Mouse (Mus musculus) midbrain, embryonic 16.5 days (tissue): ENCODE data around the gene Mga. TPM values are rescaled to one million over a fixed set of nuclear protein-coding genes. Genes with fewer than 3 reads are reported as not detected.

Experiments
- ATAC-seq: fragments of 200-750 bp; cut with Nextera tagmentation; 2 replicates; pipeline ENCODE4 v1.8.0; 2017; ENCODE audit warnings: moderate TSS enrichment
- H3K27ac ChIP-seq: fragments of 300-500 bp; sonication (generic); 2 replicates; pipeline ENCODE4 v1.5.1; 2014; ENCODE audit warnings: mild to moderate bottlenecking, low read length, mixed read lengths
- H3K27me3 ChIP-seq: fragments of 300-500 bp; sonication (generic); 2 replicates; pipeline ENCODE4 v1.6.1; 2014; ENCODE audit warnings: low read depth, low read length, mixed read lengths; ENCODE audit not compliant: control insufficient read depth, insufficient read depth
- H3K36me3 ChIP-seq: fragments of 300-500 bp; sonication (generic); 2 replicates; pipeline ENCODE4 v1.6.1; 2014; ENCODE audit warnings: mild to moderate bottlenecking, low read length, moderate library complexity, mixed read lengths; ENCODE audit not compliant: control insufficient read depth, insufficient read depth
- H3K4me1 ChIP-seq: fragments of 300-500 bp; sonication (generic); 2 replicates; pipeline ENCODE4 v1.6.1; 2014; ENCODE audit warnings: mild to moderate bottlenecking, low read length, mixed read lengths; ENCODE audit not compliant: control insufficient read depth, insufficient read depth
- H3K4me2 ChIP-seq: fragments of 300-500 bp; sonication (generic); 2 replicates; pipeline ENCODE4 v1.6.1; 2014; ENCODE audit warnings: mild to moderate bottlenecking, low read length, mixed read lengths
- H3K4me3 ChIP-seq: fragments of 300-500 bp; sonication (generic); 2 replicates; pipeline ENCODE4 v1.5.1; 2014; ENCODE audit warnings: low read depth, mild to moderate bottlenecking, low read length, moderate library complexity, mixed read lengths
- H3K9ac ChIP-seq: fragments of 300-500 bp; sonication (generic); 2 replicates; pipeline ENCODE4 v1.6.1; 2014; ENCODE audit warnings: low read depth, low read length, mixed read lengths
- H3K9me3 ChIP-seq: fragments of 300-500 bp; sonication (generic); replicated peaks from 2 replicates; pipeline ENCODE4 v1.6.1; 2014; ENCODE audit warnings: mild to moderate bottlenecking, low read length, mixed read lengths; ENCODE audit not compliant: control insufficient read depth, poor library complexity, severe bottlenecking
- WGBS: fragments of 180-500 bp; shearing (Covaris S2); extraction: QIAGEN DNeasy Blood & Tissue Kit; methylation state at CpG from one replicate; pipeline ENCODE4 v1.1.7; 2014; 5-methylcytosine and 5-hydroxymethylcytosine counted together
- polyA plus RNA-seq: library from polyadenylated mRNA; unstranded; fragments of >200 nt; fragmentation: Nextera tagmentation; extraction: Ambion mirVana; gene quantifications from 2 replicates; pipeline ENCODE4 v1.2.1, GENCODE M21; 2015

The Mga gene
- polyA plus RNA-seq, 1 experiment from 2014 or later = 24.0 TPM

DNA sequence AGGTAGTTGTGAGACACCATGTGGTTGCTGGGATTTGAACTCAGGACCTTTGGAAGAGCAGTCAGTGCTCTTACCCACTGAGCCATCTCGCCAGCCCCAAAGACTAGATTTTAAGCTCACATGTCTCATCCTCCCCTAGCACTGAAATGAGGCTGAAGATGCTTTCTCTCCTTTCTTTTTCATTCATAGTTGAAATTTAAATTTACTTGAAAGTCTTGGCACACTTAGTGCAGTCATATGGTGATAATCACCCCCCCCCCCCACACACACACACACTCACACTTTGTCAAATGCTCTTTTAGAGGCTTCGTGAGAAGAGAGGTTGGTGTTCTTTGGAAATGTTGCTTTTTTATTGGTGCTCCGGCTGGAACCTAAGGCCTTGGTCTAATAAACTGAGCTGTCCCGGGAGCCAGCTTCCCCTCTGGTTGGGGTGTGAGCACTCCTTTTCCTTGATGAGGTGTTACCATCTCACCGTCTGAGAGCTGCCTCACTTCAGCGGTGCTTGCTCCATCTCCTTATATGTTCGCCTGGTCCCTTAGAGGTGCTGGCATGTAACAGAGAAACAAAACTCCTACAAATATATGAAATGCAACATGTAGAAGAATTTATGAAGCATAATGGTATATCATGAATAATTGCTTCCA is 83.4 kb downstream of the Mga start:
- no peak overlapping the region for H3K4me3 ChIP-seq
- H3K36me3 ChIP-seq = no peaks in the 10 kb centered on the region; the same call in 1 of the 2 replicates
- no peak overlapping the region for H3K27ac ChIP-seq
- ATAC-seq = no peak
- no peak overlapping the region for H3K4me2 ChIP-seq
- H3K9me3 ChIP-seq = no peaks in the 10 kb centered on the region
- peaks cover 13% of the 10 kb centered on the region for H3K4me1 ChIP-seq
- H3K9ac ChIP-seq = no peak overlapping the region
- WGBS = 87% methylated on average over 7 of the region's 7 CpGs
- H3K27me3 ChIP-seq = no peaks in the 10 kb centered on the region

DNA sequence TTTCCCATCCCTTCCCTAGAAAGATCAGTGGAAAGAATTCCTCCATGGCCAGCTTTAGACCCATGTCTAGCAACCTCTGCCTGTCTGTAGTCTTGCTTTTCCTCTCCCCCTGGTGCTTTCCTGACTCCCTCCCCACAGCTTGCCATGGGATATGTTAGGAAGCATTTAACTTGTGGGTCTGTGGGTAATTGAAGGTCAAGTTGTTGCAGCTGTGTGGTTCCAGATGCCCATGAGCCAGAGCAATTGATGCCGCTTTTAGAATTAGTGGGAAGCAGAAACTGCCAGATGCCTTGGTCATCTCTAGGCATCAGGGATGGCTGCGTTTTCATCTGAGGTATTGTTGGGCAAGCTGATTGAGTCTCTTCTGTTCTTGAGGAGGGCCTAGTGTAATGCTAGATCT is 84.6 kb downstream of the Mga start:
- no peak for ATAC-seq
- peaks cover 10% of the 10 kb centered on the region for H3K4me1 ChIP-seq
- WGBS = 83% methylated on average over 2 of the region's 2 CpGs
- H3K27me3 ChIP-seq = no peaks in the 10 kb centered on the region
- H3K9ac ChIP-seq = no peak overlapping the region
- no peaks in the 10 kb centered on the region for H3K9me3 ChIP-seq
- no peak overlapping the region for H3K27ac ChIP-seq
- H3K36me3 ChIP-seq = no peaks in the 10 kb centered on the region; the same call in 1 of the 2 replicates
- H3K4me3 ChIP-seq = no peak overlapping the region
- H3K4me2 ChIP-seq = no peak overlapping the region

DNA sequence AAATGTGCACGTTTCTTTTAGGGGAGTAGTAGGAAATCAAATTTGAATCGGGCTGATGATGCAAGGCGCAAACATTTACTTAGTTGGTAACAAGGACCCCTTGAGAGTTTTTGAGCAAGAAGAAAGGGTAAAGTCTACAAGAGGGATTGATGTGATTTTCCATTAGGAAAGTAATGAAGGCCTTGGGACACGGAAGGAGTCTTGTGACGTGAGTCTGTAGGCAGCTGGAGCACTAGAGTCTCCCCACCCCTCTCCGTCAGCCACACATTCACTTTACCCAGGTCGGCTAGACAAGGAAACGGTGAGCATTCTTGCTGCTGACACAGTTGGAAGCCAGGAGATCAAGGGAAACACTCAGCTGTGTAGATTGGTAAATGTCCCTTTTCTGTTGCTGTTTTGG is 88.8 kb downstream of the Mga start:
- H3K36me3 ChIP-seq = no peaks in the 10 kb centered on the region; the same call in 1 of the 2 replicates
- WGBS = 66% methylated on average over 8 of the region's 8 CpGs
- no peaks in the 10 kb centered on the region for H3K9me3 ChIP-seq
- H3K4me1 ChIP-seq = no peaks in the 10 kb centered on the region
- H3K4me2 ChIP-seq = no peak overlapping the region
- H3K9ac ChIP-seq = no peak overlapping the region
- H3K4me3 ChIP-seq = no peak overlapping the region
- ATAC-seq = no peak
- no peaks in the 10 kb centered on the region for H3K27me3 ChIP-seq
- H3K27ac ChIP-seq = no peak overlapping the region

DNA sequence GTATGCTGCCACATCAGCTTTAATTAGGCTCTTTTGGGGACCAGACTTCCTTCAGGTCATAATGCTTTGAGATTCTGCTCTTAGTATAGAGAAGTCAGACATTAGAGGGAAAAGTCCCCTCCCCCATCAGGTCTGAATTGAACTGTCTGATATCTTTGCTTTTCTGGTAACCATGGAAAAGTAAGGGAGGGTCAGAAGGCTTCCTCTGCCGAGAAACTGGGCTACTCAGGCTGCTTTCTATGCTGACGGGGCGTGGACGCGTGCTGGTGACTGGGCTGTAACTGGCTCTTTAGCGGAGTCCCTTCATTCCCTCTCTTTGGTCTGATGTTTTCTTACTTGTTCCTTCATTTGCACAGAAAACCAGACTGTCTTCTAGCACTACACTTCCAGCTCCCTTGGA is 89.3 kb downstream of the Mga start:
- Histone ChIP-seq H3K27ac (no peak overlapping the region), H3K9me3 (no peaks in the 10 kb centered on the region), H3K4me2 (no peak overlapping the region), H3K4me1 (no peaks in the 10 kb centered on the region), H3K9ac (no peak overlapping the region), H3K4me3 (no peak overlapping the region), H3K27me3 (no peaks in the 10 kb centered on the region), H3K36me3 (no peaks in the 10 kb centered on the region; the same call in 1 of the 2 replicates)
- WGBS = 55% methylated on average over 6 of the region's 6 CpGs
- ATAC-seq = no peak

DNA sequence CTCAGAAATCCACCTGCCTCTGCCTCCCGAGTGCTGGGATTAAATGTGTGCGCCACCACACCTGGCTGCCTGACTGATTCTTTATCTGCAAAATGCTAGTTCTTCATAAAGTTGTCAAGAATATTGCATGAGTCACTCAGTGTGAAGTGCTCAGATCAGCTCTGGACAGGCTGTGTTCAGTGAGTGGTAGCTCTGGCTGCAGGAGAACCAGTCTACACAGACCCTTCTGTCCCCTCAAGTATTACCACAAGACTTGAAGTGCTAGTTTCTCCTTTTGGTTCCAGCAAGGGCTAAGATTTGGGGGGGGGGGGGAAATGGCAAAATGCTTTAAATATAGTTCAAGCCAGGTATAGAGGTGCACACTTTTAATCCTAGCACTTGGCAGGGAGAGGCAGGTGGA is 90.4 kb downstream of the Mga start:
- no peak for ATAC-seq
- Histone ChIP-seq H3K27ac (no peak overlapping the region), H3K9ac (no peak overlapping the region), H3K4me3 (no peak overlapping the region), H3K27me3 (no peaks in the 10 kb centered on the region), H3K4me1 (no peaks in the 10 kb centered on the region), H3K9me3 (no peaks in the 10 kb centered on the region), H3K36me3 (no peaks in the 10 kb centered on the region), H3K4me2 (no peak overlapping the region)
- 94% methylated on average over 2 of the region's 2 CpGs for WGBS

DNA sequence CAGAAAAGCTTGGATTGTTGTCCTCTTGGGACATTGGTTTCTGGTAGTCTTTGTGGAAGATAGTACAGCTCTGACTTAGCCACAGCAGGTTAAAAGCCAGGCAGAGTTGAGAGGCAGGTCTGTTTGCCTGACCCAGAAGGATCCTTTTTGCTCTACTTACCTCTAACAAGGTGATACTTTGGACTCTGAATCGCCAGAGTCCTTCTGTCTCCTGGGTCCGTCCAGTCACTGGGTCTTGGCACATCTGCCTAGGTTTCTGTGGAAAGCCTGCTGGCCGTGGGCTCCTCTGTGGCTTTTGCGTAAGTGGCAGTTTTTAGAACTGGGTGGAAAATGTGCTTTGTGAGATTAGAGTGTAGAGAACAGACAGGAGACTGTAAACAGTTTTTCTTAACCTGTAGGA is 91.9 kb downstream of the Mga start:
- Histone ChIP-seq H3K4me2 (no peak overlapping the region), H3K4me3 (no peak overlapping the region), H3K4me1 (no peaks in the 10 kb centered on the region), H3K9ac (no peak overlapping the region), H3K9me3 (no peaks in the 10 kb centered on the region), H3K27me3 (no peaks in the 10 kb centered on the region), H3K36me3 (no peaks in the 10 kb centered on the region), H3K27ac (no peak overlapping the region)
- no peak for ATAC-seq
- 93% methylated on average over 4 of the region's 4 CpGs for WGBS

DNA sequence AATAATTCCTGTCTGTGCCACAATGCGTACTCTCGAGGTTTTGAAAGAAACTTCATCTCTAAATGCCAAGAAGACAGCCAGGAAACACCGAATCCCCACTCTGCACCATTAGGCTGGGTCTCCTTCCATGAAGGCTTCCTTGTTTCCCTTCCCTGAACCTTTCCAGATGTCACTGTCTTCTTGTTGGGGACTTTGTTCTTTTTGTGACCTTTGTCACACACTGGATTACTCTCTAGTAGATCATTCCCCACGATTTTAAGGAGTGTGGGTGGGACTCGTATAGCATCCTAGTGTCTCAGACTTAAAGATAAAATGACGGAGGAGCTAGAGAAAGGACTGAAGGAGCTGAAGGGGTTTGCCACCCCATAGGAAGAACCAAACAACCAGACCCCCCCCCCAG is 93.9 kb downstream of the Mga start:
- Histone ChIP-seq H3K27ac (no peak overlapping the region), H3K4me3 (no peak overlapping the region), H3K27me3 (no peaks in the 10 kb centered on the region), H3K9me3 (no peaks in the 10 kb centered on the region), H3K4me1 (no peaks in the 10 kb centered on the region), H3K4me2 (no peak overlapping the region), H3K9ac (no peak overlapping the region), H3K36me3 (no peaks in the 10 kb centered on the region)
- WGBS = 83% methylated on average over 6 of the region's 6 CpGs
- ATAC-seq = no peak

DNA sequence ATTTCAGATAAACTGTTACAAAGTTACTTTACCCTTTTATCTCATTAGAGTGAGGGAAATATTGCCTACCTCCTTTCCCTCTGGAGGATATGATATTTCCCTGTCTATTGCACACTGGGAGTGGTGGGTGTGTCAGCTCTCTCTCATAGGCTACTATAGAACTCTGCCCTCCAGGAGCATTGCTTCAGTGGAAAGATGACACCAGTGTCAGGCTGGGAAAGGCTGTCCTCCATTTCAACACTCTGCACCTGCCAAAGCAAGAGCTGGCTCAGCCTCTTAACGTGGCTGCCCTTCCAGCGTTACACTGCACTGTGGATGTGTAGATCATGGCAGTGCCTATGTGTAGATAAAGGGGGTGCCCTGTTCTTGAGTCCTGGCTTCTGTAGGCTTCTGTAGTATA is 95.3 kb downstream of the Mga start:
- H3K9me3 ChIP-seq = no peaks in the 10 kb centered on the region
- no peaks in the 10 kb centered on the region for H3K27me3 ChIP-seq
- no peak for ATAC-seq
- H3K9ac ChIP-seq = no peak overlapping the region
- H3K27ac ChIP-seq = no peak overlapping the region
- no peaks in the 10 kb centered on the region for H3K4me1 ChIP-seq
- no peaks in the 10 kb centered on the region for H3K36me3 ChIP-seq
- no peak overlapping the region for H3K4me3 ChIP-seq
- WGBS = 88% methylated on average over 2 of the region's 2 CpGs
- no peak overlapping the region for H3K4me2 ChIP-seq

DNA sequence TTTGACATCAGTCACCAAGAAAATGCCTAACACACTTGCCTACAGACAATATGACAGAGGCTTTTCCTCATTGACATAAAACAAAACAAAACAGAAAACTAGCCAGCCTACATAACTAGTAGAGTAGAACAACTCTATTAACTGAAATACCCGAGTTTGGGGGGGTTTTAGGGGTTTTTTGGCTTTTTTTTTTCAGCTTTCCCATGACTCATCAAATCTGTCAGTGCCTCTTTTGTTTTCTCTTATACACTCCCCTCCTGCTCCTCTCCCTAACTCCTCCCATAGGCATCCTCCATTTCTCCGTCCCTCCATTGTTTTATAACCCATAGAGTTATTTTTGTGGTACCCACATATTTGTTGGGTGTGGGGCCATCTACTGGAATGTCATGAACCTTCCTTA is 96.5 kb downstream of the Mga start:
- Histone ChIP-seq H3K4me2 (no peak overlapping the region), H3K9ac (no peak overlapping the region), H3K36me3 (no peaks in the 10 kb centered on the region), H3K27me3 (no peaks in the 10 kb centered on the region), H3K27ac (no peak overlapping the region), H3K4me3 (no peak overlapping the region), H3K4me1 (no peaks in the 10 kb centered on the region), H3K9me3 (no peaks in the 10 kb centered on the region)
- ATAC-seq = no peak
- 47% methylated on average over 2 of the region's 2 CpGs for WGBS
